Mouse (Mus musculus) embryonic fibroblast, embryonic 13.5 days (primary cell): ENCODE results near the gene Gzmc. TPM values are rescaled to one million over a fixed set of nuclear protein-coding genes. Genes with fewer than 3 reads are reported as not detected.

Experiments used
- H3K27ac ChIP-seq: 2 replicates; pipeline ENCODE4 v1.5.1; 2012; ENCODE audit warnings: low read length, control low read depth, inconsistent platforms; ENCODE audit not compliant: insufficient read depth
- H3K4me1 ChIP-seq: 2 replicates; pipeline ENCODE4 v1.6.1; 2011; ENCODE audit warnings: low read length; ENCODE audit not compliant: control insufficient read depth, insufficient read depth
- H3K4me3 ChIP-seq: 2 replicates; pipeline ENCODE4 v1.5.1; 2011; ENCODE audit warnings: mild to moderate bottlenecking, control low read depth, low read length; ENCODE audit not compliant: insufficient read depth
- CTCF ChIP-seq: IDR thresholded peaks from 2 replicates; pipeline ENCODE4 v1.5.1; 2011; ENCODE audit warnings: mild to moderate bottlenecking, control low read depth, low read length, moderate library complexity, borderline replicate concordance; ENCODE audit not compliant: insufficient read depth
- POLR2A ChIP-seq: IDR thresholded peaks from 2 replicates; pipeline ENCODE4 v1.6.1; 2011; ENCODE audit warnings: low read depth, mild to moderate bottlenecking, control low read depth, low read length, moderate library complexity
- polyA plus RNA-seq: library from polyadenylated mRNA; stranded (reverse); fragments of >200 nt; gene quantifications from 2 replicates; pipeline ENCODE4 v1.2.4, GENCODE M21; 2011; ENCODE audit warnings: low read depth; ENCODE audit not compliant: missing spikeins, insufficient read length

Gene Gzmc
- polyA plus RNA-seq, 1 experiment: not detected

- TF ChIP-seq POLR2A (no peak), CTCF (peak; percentile 79)
- no peak overlapping the region for H3K4me3 ChIP-seq
- no peaks in the 10 kb centered on the region for H3K4me1 ChIP-seq
- H3K27ac ChIP-seq: no peak overlapping the region
These were observed 30.5 kb downstream of the Gzmc start for GRCm38 (mm10) chr14:56203975-56204374.

GRCm38 (mm10) chr14:56186946-56187345, 47.5 kb downstream of the Gzmc start:
- TF ChIP-seq POLR2A (no peak), CTCF (no peak)
- Histone ChIP-seq H3K4me3 (no peak overlapping the region), H3K4me1 (no peaks in the 10 kb centered on the region), H3K27ac (no peak overlapping the region)

GRCm38 (mm10) chr14:56186521-56186920, 47.9 kb downstream of the Gzmc start:
- H3K4me1 ChIP-seq: no peaks in the 10 kb centered on the region
- no peak overlapping the region for H3K4me3 ChIP-seq
- H3K27ac ChIP-seq: no peak overlapping the region
- TF ChIP-seq POLR2A (no peak), CTCF (no peak)

Other genes with a start within 250 kb of the Gzmc start
- 1.2 TPM in 1 of 2 replicates, not detected in the other for gene Mcpt1, start 216.7 kb downstream of the Gzmc start, polyA plus RNA-seq
- gene Mcpt9, start 204.2 kb downstream of the Gzmc start, polyA plus RNA-seq: not detected in 2 replicates
- not detected in 2 replicates for gene Mcpt2, start 192.6 kb downstream of the Gzmc start, polyA plus RNA-seq
- not detected in 2 replicates for gene Mcpt4, start 172.3 kb downstream of the Gzmc start, polyA plus RNA-seq
- 16.6 and 74.8 TPM in 2 replicates for gene Mcpt8, start 149.4 kb downstream of the Gzmc start, polyA plus RNA-seq
- not detected in 2 replicates for gene Ctsg, start 132.1 kb downstream of the Gzmc start, polyA plus RNA-seq
- gene Gzme, start 114.0 kb downstream of the Gzmc start, polyA plus RNA-seq: 3.2 and 17.2 TPM in 2 replicates
- gene Gzmd, start 102.0 kb downstream of the Gzmc start, polyA plus RNA-seq: 1.6 TPM in 1 of 2 replicates, not detected in the other
- gene Gzmg, start 75.1 kb downstream of the Gzmc start, polyA plus RNA-seq: not detected in 2 replicates
- not detected in 2 replicates for gene Gzmn, start 60.1 kb downstream of the Gzmc start, polyA plus RNA-seq
- gene Gzmf, start 23.2 kb downstream of the Gzmc start, polyA plus RNA-seq: not detected in 2 replicates
- gene Gzmb, start 27.6 kb upstream of the Gzmc start, polyA plus RNA-seq: not detected in 2 replicates
- gene Atp12a, start 130.4 kb upstream of the Gzmc start, polyA plus RNA-seq: not detected in 2 replicates
- gene Rnf17, start 167.9 kb upstream of the Gzmc start, polyA plus RNA-seq: 1.7 and 1.9 TPM in 2 replicates